Mouse (Mus musculus) layer of hippocampus, adult 18-20 months (tissue): Measurements from ENCODE around the gene Aoc1. TPM values are rescaled to one million over a fixed set of nuclear protein-coding genes. Genes with fewer than 3 reads are reported as not detected.

ENCODE experiments used
- DNase-seq, 2 experiments: peaks; one replicate each; pipeline ENCODE4 v3.0.0; 2022; ENCODE audit warnings: low spot score in 2 of 2
- long read RNA-seq: library from polyadenylated mRNA; stranded (forward); transcript quantifications from one replicate; pipeline ENCODE4 v2.0.0, GENCODE M21; 2021
- total RNA-seq, 2 experiments: library from RNA; stranded (reverse); gene quantifications; 2 replicates each; pipeline ENCODE4 v1.2.3; 2021

Gene Aoc1
- not detected for total RNA-seq
- long read RNA-seq, result 0 reads

- DNase-seq, result no peak
These were observed at the start of gene Aoc1 for GRCm38 (mm10) chr6:48872596-48872995. Aoc1 (plus strand) TSS chr6:48872896.

DNA sequence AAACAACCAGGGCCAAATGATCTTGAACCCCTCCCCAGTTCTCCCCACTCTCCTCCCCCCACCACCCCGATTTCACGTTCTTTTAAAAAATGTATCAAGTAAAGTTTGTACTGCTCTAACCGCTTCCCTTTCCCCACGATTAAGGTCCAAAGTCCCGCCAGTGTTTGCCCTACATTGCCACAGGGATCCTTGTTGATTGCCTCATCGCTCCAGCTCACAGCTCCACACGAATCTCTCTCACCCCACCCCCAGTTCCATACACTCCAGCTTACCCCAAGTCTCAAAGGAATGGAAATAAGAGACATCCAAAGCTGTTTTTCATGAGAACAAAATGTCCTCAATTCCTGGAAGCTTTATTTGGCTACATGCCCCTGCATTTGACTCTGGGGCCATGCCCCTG, 47.7 kb upstream of the Aoc1 start:
- DNase-seq, result no peak

DNA sequence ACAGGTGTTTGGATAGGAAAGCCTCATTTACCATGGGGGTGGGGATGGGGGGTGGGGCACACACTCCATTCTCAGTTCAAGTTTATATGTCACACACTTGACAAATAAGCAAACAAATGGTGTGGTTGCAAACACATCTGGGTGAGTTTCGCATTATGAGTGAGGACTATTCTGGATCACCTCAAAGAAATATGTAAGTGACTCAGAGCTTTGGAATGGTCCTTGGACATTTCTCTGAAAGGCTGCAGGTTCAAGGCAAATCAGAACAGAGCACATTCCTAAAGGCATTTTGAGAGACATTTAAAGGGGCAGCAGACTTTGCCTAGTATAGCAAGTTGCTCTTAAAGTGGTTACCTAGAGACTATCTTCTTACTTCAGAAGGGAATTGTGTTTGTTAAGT, 43.7 kb upstream of the Aoc1 start:
- DNase-seq, result no peak

DNA sequence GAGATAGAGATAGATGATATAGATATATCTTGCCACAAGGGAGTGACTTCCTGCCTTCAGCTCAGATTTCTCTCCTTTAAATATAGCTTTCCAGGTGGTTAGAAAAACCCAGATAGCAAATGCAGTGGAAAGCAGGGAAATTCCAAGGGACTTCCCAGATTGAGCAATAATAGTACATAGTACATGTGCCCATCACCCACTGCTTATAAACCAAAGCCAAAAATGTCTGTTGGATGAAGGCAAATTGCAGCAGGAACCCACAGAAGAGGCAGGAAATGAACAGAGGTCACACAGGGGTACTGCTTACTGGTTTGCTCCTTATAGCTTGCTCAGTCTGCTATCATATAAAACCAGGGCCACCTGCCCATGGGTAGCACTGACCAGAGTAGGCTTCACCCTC, 43.0 kb upstream of the Aoc1 start:
- DNase-seq, result no peak

DNA sequence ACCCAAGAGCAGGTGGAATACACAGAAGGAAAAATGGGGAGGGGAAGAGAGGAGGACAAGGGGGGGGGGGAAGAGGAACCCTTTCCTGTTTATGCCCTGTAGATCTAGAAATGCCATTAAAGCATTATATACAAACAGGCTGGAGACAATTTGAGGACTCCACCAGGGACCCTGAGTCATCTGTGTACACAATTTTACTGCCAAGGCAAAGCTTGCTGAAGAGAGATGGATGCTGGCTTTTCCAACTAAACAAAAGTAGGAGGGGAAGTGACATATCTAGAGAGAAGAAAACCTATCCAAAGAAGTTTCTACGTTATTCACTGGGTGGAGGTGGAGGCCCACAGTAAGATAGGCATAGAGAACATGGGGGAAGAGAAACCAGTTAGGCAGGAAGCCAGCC, 42.5 kb upstream of the Aoc1 start:
- no peak for DNase-seq

- no peak for DNase-seq
These were observed 41.6 kb upstream of the Aoc1 start for GRCm38 (mm10) chr6:48831141-48831540.

- DNase-seq, result no peak
These were observed 40.3 kb upstream of the Aoc1 start for GRCm38 (mm10) chr6:48832426-48832825.

- DNase-seq, result no peak
These were observed 39.2 kb upstream of the Aoc1 start for GRCm38 (mm10) chr6:48833515-48833914.

DNA sequence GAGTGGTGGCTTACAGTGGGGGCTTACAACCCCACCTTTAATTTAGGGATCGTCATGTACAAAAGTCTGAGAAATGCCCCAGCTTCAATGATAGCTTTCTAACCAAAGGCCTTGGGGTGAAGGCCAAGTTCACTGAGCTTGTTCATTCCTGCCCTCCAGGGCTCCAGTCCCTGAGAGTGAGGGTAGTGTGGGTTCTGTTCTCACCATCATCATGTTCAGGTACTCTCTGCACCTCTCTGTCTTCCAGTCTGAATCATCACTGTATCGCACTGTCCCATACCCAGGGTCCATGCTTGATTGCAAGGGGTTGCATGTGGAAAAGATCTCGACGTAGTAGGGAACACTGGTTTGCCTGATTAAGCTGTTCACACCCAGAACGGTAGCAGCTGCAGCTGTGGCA, 37.5 kb upstream of the Aoc1 start:
- no peak for DNase-seq

DNA sequence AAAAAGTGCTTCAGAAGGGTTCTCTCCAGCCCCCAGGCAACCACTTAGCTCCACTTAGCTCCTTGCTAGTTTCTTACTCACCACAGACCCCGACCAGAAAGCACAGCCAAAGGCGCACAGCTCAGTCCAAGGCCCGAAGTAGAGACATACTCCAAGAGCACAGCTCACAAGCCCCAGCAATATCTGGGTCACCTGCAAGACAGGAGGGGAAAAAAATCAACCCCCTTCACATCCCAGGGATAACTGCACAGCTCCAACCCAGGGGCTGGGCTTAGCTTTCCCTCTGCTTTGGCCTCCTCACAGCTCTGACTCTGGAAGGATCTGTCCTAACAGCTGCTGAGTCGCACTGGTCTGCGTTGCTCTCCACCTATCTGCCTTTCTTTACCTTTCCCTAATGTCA, 36.5 kb upstream of the Aoc1 start:
- no peak for DNase-seq

- no peak for DNase-seq
These were observed 35.2 kb upstream of the Aoc1 start for GRCm38 (mm10) chr6:48837516-48837915.

GRCm38 (mm10) chr6:48838321-48839080, 34.2 kb upstream of the Aoc1 start:
- DNase-seq, result no peak

- DNase-seq, result no peak
These were observed 32.2 kb upstream of the Aoc1 start, which contains the start of gene Tmem176a for GRCm38 (mm10) chr6:48840371-48840969. Tmem176a (plus strand) TSS chr6:48840919.

- DNase-seq, result peak; percentile 55 to 83
These were observed 31.6 kb upstream of the Aoc1 start, which contains the start of gene Tmem176b for GRCm38 (mm10) chr6:48840973-48841625. Tmem176b (minus strand) TSS chr6:48841496.

DNA sequence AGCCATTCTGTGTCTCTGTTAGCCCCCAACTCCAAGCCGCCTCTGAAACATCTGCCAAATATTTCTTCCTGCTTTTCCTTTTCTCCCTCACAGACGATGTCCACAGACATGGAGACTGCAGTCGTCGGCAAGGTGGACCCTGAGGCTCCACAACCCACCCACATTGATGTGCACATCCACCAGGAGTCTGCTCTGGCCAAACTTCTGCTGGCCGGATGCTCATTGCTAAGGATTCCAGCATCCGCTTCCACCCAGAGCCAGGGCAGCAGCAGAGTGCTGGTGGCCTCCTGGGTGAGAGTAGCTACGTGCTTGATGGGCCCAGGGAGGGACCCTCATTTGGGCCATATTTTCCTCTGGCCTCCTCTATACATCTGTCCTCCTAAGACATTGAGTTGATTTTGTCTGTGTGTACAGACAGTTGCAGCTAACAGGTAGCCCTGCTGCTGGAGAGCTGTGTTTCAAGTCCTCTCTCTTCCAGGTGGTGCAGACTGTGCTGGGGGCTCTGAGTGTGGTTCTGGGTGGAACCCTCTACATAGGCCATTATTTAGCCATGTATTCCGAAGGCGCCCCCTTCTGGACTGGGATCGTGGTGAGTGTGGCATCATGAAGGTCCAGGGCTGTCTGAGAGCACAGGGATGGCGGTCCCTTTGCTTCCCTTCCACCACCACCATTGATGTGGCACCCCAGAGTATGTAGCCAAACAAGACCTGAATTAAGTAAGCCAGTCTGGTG, 30.4 kb upstream of the Aoc1 start:
- DNase-seq, result no peak

DNA sequence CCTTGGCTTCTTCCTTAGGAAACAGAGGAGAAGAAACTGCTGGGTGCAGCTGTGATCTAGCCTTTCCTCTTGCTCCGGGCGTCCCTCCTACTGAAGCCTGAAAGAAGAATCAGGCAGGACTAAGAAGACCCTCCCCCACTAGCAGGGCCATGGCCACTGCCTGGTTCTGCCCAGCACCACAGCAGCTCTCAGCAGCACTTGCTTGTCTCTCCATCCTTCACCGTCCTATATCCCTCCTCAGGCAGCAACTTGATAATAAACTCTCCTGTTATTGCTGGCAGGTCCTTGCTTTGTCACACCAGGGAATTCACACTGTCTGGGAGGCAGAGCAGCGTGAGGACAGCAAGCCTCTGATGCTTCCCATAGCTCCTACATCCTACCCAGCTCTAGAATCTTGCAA, 27.6 kb upstream of the Aoc1 start:
- DNase-seq, result no peak

GRCm38 (mm10) chr6:48851820-48852491, 20.7 kb upstream of the Aoc1 start:
- DNase-seq, result no peak

DNA sequence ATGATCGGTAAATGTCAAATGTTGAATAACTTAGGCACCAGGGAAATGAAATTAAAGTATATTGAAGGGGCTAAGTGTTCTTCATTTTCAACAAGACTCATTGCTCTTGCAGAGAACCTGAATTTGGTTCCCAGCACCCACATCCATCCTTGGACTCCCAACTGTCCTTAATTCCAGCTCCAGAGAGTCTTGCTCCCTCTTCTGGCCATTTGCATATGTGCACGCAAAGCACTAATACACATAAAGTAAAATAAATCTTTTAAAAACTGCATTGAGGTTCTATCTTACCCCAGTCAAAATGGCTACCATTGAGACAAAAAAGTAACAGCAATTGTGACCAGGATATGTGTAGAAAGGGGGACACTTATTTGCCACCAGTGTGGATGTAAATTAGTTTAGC, 18.5 kb upstream of the Aoc1 start:
- no peak for DNase-seq

GRCm38 (mm10) chr6:48857613-48858302, 14.9 kb upstream of the Aoc1 start:
- no peak for DNase-seq

GRCm38 (mm10) chr6:48860130-48860815, 12.4 kb upstream of the Aoc1 start:
- DNase-seq, result peak; percentile 32 to 51
